Mouse (Mus musculus) lung, embryonic 16.5 days (tissue): ENCODE measurements around the gene Tmem87a. TPM values are rescaled to one million over a fixed set of nuclear protein-coding genes. Genes with fewer than 3 reads are reported as not detected.

Source experiments
- ATAC-seq: fragments of 200-750 bp; cut with Nextera tagmentation; 2 replicates; pipeline ENCODE4 v1.8.0; 2017; ENCODE audit warnings: low read depth, mild to moderate bottlenecking, moderate library complexity
- H3K27ac ChIP-seq: fragments of 300-500 bp; sonication (generic); 2 replicates; pipeline ENCODE4 v1.5.1; 2014; ENCODE audit warnings: mild to moderate bottlenecking, control low read depth, low read length
- H3K27me3 ChIP-seq: fragments of 300-500 bp; sonication (generic); 2 replicates; pipeline ENCODE4 v1.6.1; 2014; ENCODE audit warnings: low read depth, low read length, mixed read lengths; ENCODE audit not compliant: control insufficient read depth, insufficient read depth
- H3K36me3 ChIP-seq: fragments of 300-500 bp; sonication (generic); 2 replicates; pipeline ENCODE4 v1.6.1; 2014; ENCODE audit warnings: low read length; ENCODE audit not compliant: control insufficient read depth, insufficient read depth
- H3K4me1 ChIP-seq: fragments of 300-500 bp; sonication (generic); replicated peaks from 2 replicates; pipeline ENCODE4 v1.6.1; 2014; ENCODE audit warnings: low read length, mixed read lengths; ENCODE audit not compliant: control insufficient read depth, insufficient read depth
- H3K4me2 ChIP-seq: fragments of 300-500 bp; sonication (generic); 2 replicates; pipeline ENCODE4 v1.6.1; 2014; ENCODE audit warnings: low read depth, low read length, control low read depth
- H3K4me3 ChIP-seq: fragments of 300-500 bp; sonication (generic); 2 replicates; pipeline ENCODE4 v1.5.1; 2014; ENCODE audit warnings: mild to moderate bottlenecking, low read length, control low read depth
- H3K9ac ChIP-seq: fragments of 300-500 bp; sonication (generic); 2 replicates; pipeline ENCODE4 v1.6.1; 2014; ENCODE audit warnings: low read length, control low read depth
- H3K9me3 ChIP-seq: fragments of 300-500 bp; sonication (generic); 2 replicates; pipeline ENCODE4 v1.6.1; 2016; ENCODE audit warnings: low read length; ENCODE audit not compliant: control insufficient read depth
- WGBS: fragments of 180-500 bp; shearing (Covaris S2); extraction: QIAGEN DNeasy Blood & Tissue Kit; methylation state at CpG from one replicate; pipeline ENCODE4 v1.1.7; 2014; 5-methylcytosine and 5-hydroxymethylcytosine counted together
- polyA plus RNA-seq: library from polyadenylated mRNA; unstranded; fragments of >200 nt; fragmentation: Nextera tagmentation; extraction: Ambion mirVana; gene quantifications from 2 replicates; pipeline ENCODE4 v1.2.1, GENCODE M21; 2015

The Tmem87a gene
- polyA plus RNA-seq, 1 experiment from 2014 or later, result 10.1 TPM

GRCm38 (mm10) chr2:120337886-120338285 lies 66.0 kb downstream of the Tmem87a start:
- H3K4me3 ChIP-seq, result no peak overlapping the region
- WGBS, result 48% methylated on average over 2 of the region's 2 CpGs
- H3K36me3 ChIP-seq, result peaks cover 16% of the 10 kb centered on the region

GRCm38 (mm10) chr2:120331575-120331974 lies 72.3 kb downstream of the Tmem87a start:
- ATAC-seq, result no peak
- H3K4me2 ChIP-seq, result no peak overlapping the region
- no peak overlapping the region for H3K27ac ChIP-seq
- H3K4me3 ChIP-seq, result no peak overlapping the region
- WGBS, result 85% methylated on average over 4 of the region's 4 CpGs
- H3K4me1 ChIP-seq, result no peaks in the 10 kb centered on the region
- no peak overlapping the region for H3K9ac ChIP-seq
- H3K27me3 ChIP-seq, result no peaks in the 10 kb centered on the region
- H3K36me3 ChIP-seq, result peaks cover 19% of the 10 kb centered on the region
- H3K9me3 ChIP-seq, result no peaks in the 10 kb centered on the region

More at GRCm38 (mm10) chr2:120337886-120338285, 66.0 kb downstream of the Tmem87a start:
- no peak overlapping the region for H3K9ac ChIP-seq
- no peak overlapping the region for H3K4me2 ChIP-seq
- no peak overlapping the region for H3K27ac ChIP-seq
- H3K4me1 ChIP-seq, result no peaks in the 10 kb centered on the region
- no peaks in the 10 kb centered on the region for H3K27me3 ChIP-seq
- ATAC-seq, result no peak
- H3K9me3 ChIP-seq, result no peaks in the 10 kb centered on the region

- Histone ChIP-seq H3K4me1 (0 out of 2 replicates have a peak, but pooled peaks cover 4% of the 10 kb centered on the region), H3K27ac (no peak overlapping the region), H3K4me3 (no peak overlapping the region), H3K9me3 (no peaks in the 10 kb centered on the region), H3K36me3 (peaks cover 17% of the 10 kb centered on the region), H3K27me3 (no peaks in the 10 kb centered on the region), H3K9ac (no peak overlapping the region), H3K4me2 (no peak overlapping the region)
- ATAC-seq, result no peak
- WGBS, result 65% methylated on average over 4 of the region's 4 CpGs
These were observed 88.8 kb downstream of the Tmem87a start for GRCm38 (mm10) chr2:120315077-120315476.

- WGBS, result 74% methylated on average over 4 of the region's 4 CpGs
- H3K4me3 ChIP-seq, result no peak overlapping the region
- peak overlapping the region; percentile 55; the same call in 1 of the 2 replicates for H3K27ac ChIP-seq
- H3K9ac ChIP-seq, result no peak overlapping the region
- H3K27me3 ChIP-seq, result no peaks in the 10 kb centered on the region
- no peaks in the 10 kb centered on the region for H3K9me3 ChIP-seq
- H3K4me1 ChIP-seq, result 0 out of 2 replicates have a peak, but pooled peaks cover 4% of the 10 kb centered on the region
- peaks cover 17% of the 10 kb centered on the region for H3K36me3 ChIP-seq
- no peak overlapping the region for H3K4me2 ChIP-seq
- ATAC-seq, result no peak
These were observed 89.4 kb downstream of the Tmem87a start for GRCm38 (mm10) chr2:120314487-120314886.

- Histone ChIP-seq H3K9me3 (no peaks in the 10 kb centered on the region), H3K4me2 (no peak within 1 kb of the TSS; the same call in 1 of the 2 replicates), H3K4me3 (no peak within 1 kb of the TSS), H3K9ac (no peak within 1 kb of the TSS), H3K27me3 (no peaks in the 10 kb centered on the region), H3K27ac (peak within 1 kb of the TSS; percentile 55), H3K4me1 (0 out of 2 replicates have a peak, but pooled peaks cover 4% of the 10 kb centered on the region), H3K36me3 (peaks cover 15% of the 10 kb centered on the region)
- 31% methylated on average over 3 of the region's 3 CpGs for WGBS
- ATAC-seq, result peak; percentile 92
These were observed 89.9 kb downstream of the Tmem87a start, which contains the start of gene Pla2g4f for GRCm38 (mm10) chr2:120313976-120314375. Gene Pla2g4f (minus strand): TSS chr2:120314165.

- ATAC-seq, result no peak
- 0 out of 2 replicates have a peak, but pooled peaks cover 4% of the 10 kb centered on the region for H3K4me1 ChIP-seq
- no peaks in the 10 kb centered on the region for H3K27me3 ChIP-seq
- H3K9ac ChIP-seq, result no peak overlapping the region
- H3K9me3 ChIP-seq, result no peaks in the 10 kb centered on the region
- H3K4me3 ChIP-seq, result no peak overlapping the region
- 72% methylated on average over 7 of the region's 7 CpGs for WGBS
- H3K36me3 ChIP-seq, result peaks cover 8% of the 10 kb centered on the region; the same call in 1 of the 2 replicates
- no peak overlapping the region for H3K4me2 ChIP-seq
- no peak overlapping the region for H3K27ac ChIP-seq
These were observed 91.6 kb downstream of the Tmem87a start for GRCm38 (mm10) chr2:120312276-120312825.

Other genes with a start within 250 kb of the Tmem87a start
- gene Ehd4, start 249.5 kb downstream of the Tmem87a start, polyA plus RNA-seq, result 92.8 and 94.7 TPM in 2 replicates
- gene Pla2g4e, start 158.8 kb downstream of the Tmem87a start, polyA plus RNA-seq, result 0.08 and 0.20 TPM in 2 replicates
- gene Pla2g4d, start 114.9 kb downstream of the Tmem87a start, polyA plus RNA-seq, result not detected in 2 replicates
- gene Pla2g4f, start 89.9 kb downstream of the Tmem87a start, polyA plus RNA-seq, result 1.1 and 1.9 TPM in 2 replicates
- gene Vps39, start 51.0 kb downstream of the Tmem87a start, polyA plus RNA-seq, result 21.7 and 23.4 TPM in 2 replicates
- 9.1 and 9.9 TPM in 2 replicates for gene Ganc, start 217 bp downstream of the Tmem87a start, polyA plus RNA-seq
- gene Capn3, start 51.9 kb upstream of the Tmem87a start, polyA plus RNA-seq, result 0.94 and 1.1 TPM in 2 replicates
- gene Zfp106, start 159.7 kb upstream of the Tmem87a start, polyA plus RNA-seq, result 37.4 and 45.1 TPM in 2 replicates
- gene Snap23, start 163.6 kb upstream of the Tmem87a start, polyA plus RNA-seq, result 57.2 and 59.6 TPM in 2 replicates
- 21.6 and 23.1 TPM in 2 replicates for gene Haus2, start 205.3 kb upstream of the Tmem87a start, polyA plus RNA-seq
- 29.9 and 31.1 TPM in 2 replicates for gene Lrrc57, start 205.4 kb upstream of the Tmem87a start, polyA plus RNA-seq
- gene Stard9, start 225.0 kb upstream of the Tmem87a start, polyA plus RNA-seq, result 10.3 and 14.6 TPM in 2 replicates